Mouse (Mus musculus): ENCODE results near the gene Vcam1. TPM values are rescaled to one million over a fixed set of nuclear protein-coding genes. Genes with fewer than 3 reads are reported as not detected.

Vcam1 gene
- polyA plus RNA-seq, 1 experiment = 6.6 TPM

DNA sequence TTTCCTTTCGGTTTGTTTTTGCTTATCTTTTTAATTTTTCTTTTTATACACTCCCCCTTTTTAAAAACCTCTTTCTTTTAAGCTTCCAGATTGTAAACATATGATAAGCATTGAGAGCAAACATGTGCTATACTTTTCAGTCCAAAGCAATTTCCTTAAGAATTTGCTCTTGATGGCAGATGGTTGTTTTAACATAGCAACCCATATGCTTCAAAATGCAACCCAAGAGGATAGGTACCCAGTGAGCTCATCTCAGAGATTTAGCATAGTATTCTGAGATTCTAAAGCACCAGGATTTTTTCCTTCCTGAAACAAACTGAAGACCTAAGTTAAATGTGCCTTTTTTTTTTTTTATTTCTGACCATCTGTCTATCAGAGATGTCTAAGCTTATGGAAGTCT lies 28.6 kb downstream of the Vcam1 start:
- no peaks in the 10 kb centered on the region for H3K27me3 ChIP-seq (ENCODE audit: control insufficient read depth, insufficient read depth, insufficient read length)
- no peaks in the 10 kb centered on the region for H3K79me2 ChIP-seq (ENCODE audit: control insufficient read depth, insufficient read depth)
- H3ac ChIP-seq (ENCODE audit: control insufficient read depth, insufficient read length) = no peak overlapping the region
- H3K36me3 ChIP-seq (ENCODE audit: control insufficient read depth, insufficient read depth) = no peaks in the 10 kb centered on the region
- TF ChIP-seq TCF3 (IDR thresholded peaks at IDR 0.05; ENCODE audit: insufficient read length, low read depth) = no peak
- no peak for TF ChIP-seq SRF (IDR thresholded peaks at IDR 0.05; ENCODE audit: control insufficient read depth, insufficient read length, low read depth)
- no peak for TF ChIP-seq E2F4 (IDR thresholded peaks at IDR 0.05; ENCODE audit: insufficient read depth)
- no peak for TF ChIP-seq POLR2A (IDR thresholded peaks at IDR 0.05; ENCODE audit: insufficient read length, low read depth)
- no peak for TF ChIP-seq MYOD1 (IDR thresholded peaks at IDR 0.05; ENCODE audit: control insufficient read depth in 1 of 3, insufficient read length in 2 of 3, low read depth in 2 of 3)
- TF ChIP-seq REST (IDR thresholded peaks at IDR 0.05; ENCODE audit: insufficient read depth, insufficient read length) = no peak
- TF ChIP-seq POLR2AphosphoS2 (IDR thresholded peaks at IDR 0.05; ENCODE audit: insufficient read length, low read depth) = no peak
- TF ChIP-seq TCF12 (IDR thresholded peaks at IDR 0.05; ENCODE audit: insufficient read depth, poor library complexity, severe bottlenecking) = no peak
- TF ChIP-seq MYOG (IDR thresholded peaks at IDR 0.05; ENCODE audit: control insufficient read depth in 1 of 3, insufficient read depth in 1 of 3, insufficient read length in 2 of 3, low read depth in 2 of 3) = no peak
- TF ChIP-seq USF1 (IDR thresholded peaks at IDR 0.05; ENCODE audit: low read depth) = no peak
- no peak for TF ChIP-seq CEBPB (IDR thresholded peaks at IDR 0.05; ENCODE audit: insufficient read depth, poor library complexity, severe bottlenecking)
- TF ChIP-seq MAX (IDR thresholded peaks at IDR 0.05; ENCODE audit: low read depth) = no peak
- no peak overlapping the region for H3K4me2 ChIP-seq (ENCODE audit: low read depth)
- H3K4me3 ChIP-seq = no peak overlapping the region

GRCm38 (mm10) chr3:116095934-116096333 lies 33.6 kb downstream of the Vcam1 start:
- TF ChIP-seq MAX (IDR thresholded peaks at IDR 0.05; ENCODE audit: low read depth) = no peak
- TF ChIP-seq MYOG (IDR thresholded peaks at IDR 0.05; ENCODE audit: control insufficient read depth in 1 of 3, insufficient read depth in 1 of 3, insufficient read length in 2 of 3, low read depth in 2 of 3) = no peak
- no peak for TF ChIP-seq POLR2A (IDR thresholded peaks at IDR 0.05; ENCODE audit: insufficient read length, low read depth)
- TF ChIP-seq TCF12 (IDR thresholded peaks at IDR 0.05; ENCODE audit: insufficient read depth, poor library complexity, severe bottlenecking) = no peak
- no peak for TF ChIP-seq CEBPB (IDR thresholded peaks at IDR 0.05; ENCODE audit: insufficient read depth, poor library complexity, severe bottlenecking)
- TF ChIP-seq POLR2AphosphoS2 (IDR thresholded peaks at IDR 0.05; ENCODE audit: insufficient read length, low read depth) = no peak
- no peak for TF ChIP-seq SRF (IDR thresholded peaks at IDR 0.05; ENCODE audit: control insufficient read depth, insufficient read length, low read depth)
- H3K36me3 ChIP-seq (ENCODE audit: control insufficient read depth, insufficient read depth) = no peaks in the 10 kb centered on the region
- no peak overlapping the region for H3K4me3 ChIP-seq
- H3K79me2 ChIP-seq (ENCODE audit: control insufficient read depth, insufficient read depth) = no peaks in the 10 kb centered on the region
- H3K4me2 ChIP-seq (ENCODE audit: low read depth) = no peak overlapping the region
- no peak overlapping the region for H3ac ChIP-seq (ENCODE audit: control insufficient read depth, insufficient read length)
- H3K27me3 ChIP-seq (ENCODE audit: control insufficient read depth, insufficient read depth, insufficient read length) = no peaks in the 10 kb centered on the region

GRCm38 (mm10) chr3:116095312-116095711 lies 34.2 kb downstream of the Vcam1 start:
- Histone ChIP-seq H3K4me2 (ENCODE audit: low read depth) (no peak overlapping the region), H3K27me3 (ENCODE audit: control insufficient read depth, insufficient read depth, insufficient read length) (no peaks in the 10 kb centered on the region), H3K36me3 (ENCODE audit: control insufficient read depth, insufficient read depth) (no peaks in the 10 kb centered on the region), H3K4me3 (no peak overlapping the region), H3K79me2 (ENCODE audit: control insufficient read depth, insufficient read depth) (no peaks in the 10 kb centered on the region), H3ac (ENCODE audit: control insufficient read depth, insufficient read length) (no peak overlapping the region)
- TF ChIP-seq CEBPB (IDR thresholded peaks at IDR 0.05; ENCODE audit: insufficient read depth, poor library complexity, severe bottlenecking) (no peak), SRF (IDR thresholded peaks at IDR 0.05; ENCODE audit: control insufficient read depth, insufficient read length, low read depth) (no peak), MAX (IDR thresholded peaks at IDR 0.05; ENCODE audit: low read depth) (no peak), POLR2AphosphoS2 (IDR thresholded peaks at IDR 0.05; ENCODE audit: insufficient read length, low read depth) (no peak), TCF12 (IDR thresholded peaks at IDR 0.05; ENCODE audit: insufficient read depth, poor library complexity, severe bottlenecking) (no peak), REST (IDR thresholded peaks at IDR 0.05; ENCODE audit: insufficient read depth, insufficient read length) (no peak), MYOG (IDR thresholded peaks at IDR 0.05; ENCODE audit: control insufficient read depth in 1 of 3, insufficient read depth in 1 of 3, insufficient read length in 2 of 3, low read depth in 2 of 3) (no peak), E2F4 (IDR thresholded peaks at IDR 0.05; ENCODE audit: insufficient read depth) (no peak), TCF3 (IDR thresholded peaks at IDR 0.05; ENCODE audit: insufficient read length, low read depth) (no peak), MYOD1 (IDR thresholded peaks at IDR 0.05; ENCODE audit: control insufficient read depth in 1 of 3, insufficient read length in 2 of 3, low read depth in 2 of 3) (no peak), USF1 (IDR thresholded peaks at IDR 0.05; ENCODE audit: low read depth) (no peak), POLR2A (IDR thresholded peaks at IDR 0.05; ENCODE audit: insufficient read length, low read depth) (no peak)

DNA sequence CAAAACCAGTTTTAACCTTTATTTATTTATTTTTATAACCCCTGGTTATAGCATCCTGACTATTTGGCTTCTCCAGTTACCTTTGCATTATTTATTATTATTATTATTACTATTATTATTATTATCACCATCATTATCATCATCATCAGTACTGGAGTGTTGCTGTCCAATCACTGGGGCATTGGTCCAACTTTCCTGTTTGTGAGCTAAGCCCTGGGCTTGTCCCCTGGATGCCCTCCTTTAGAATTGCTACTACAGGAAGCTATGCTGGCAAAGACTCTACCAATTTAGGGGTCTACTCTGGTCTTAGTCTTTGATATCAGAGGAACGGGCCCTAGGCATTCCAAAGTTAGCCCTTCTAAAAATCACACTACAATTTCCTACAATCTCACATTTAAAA lies 34.6 kb downstream of the Vcam1 start:
- Histone ChIP-seq H3K27me3 (ENCODE audit: control insufficient read depth, insufficient read depth, insufficient read length) (no peaks in the 10 kb centered on the region), H3K36me3 (ENCODE audit: control insufficient read depth, insufficient read depth) (no peaks in the 10 kb centered on the region), H3ac (ENCODE audit: control insufficient read depth, insufficient read length) (no peak overlapping the region), H3K4me2 (ENCODE audit: low read depth) (no peak overlapping the region), H3K79me2 (ENCODE audit: control insufficient read depth, insufficient read depth) (no peaks in the 10 kb centered on the region), H3K4me3 (no peak overlapping the region)
- no peak for TF ChIP-seq TCF12 (IDR thresholded peaks at IDR 0.05; ENCODE audit: insufficient read depth, poor library complexity, severe bottlenecking)

GRCm38 (mm10) chr3:116094288-116094687 lies 35.2 kb downstream of the Vcam1 start:
- Histone ChIP-seq H3K36me3 (ENCODE audit: control insufficient read depth, insufficient read depth) (no peaks in the 10 kb centered on the region), H3K4me3 (no peak overlapping the region), H3K79me2 (ENCODE audit: control insufficient read depth, insufficient read depth) (no peaks in the 10 kb centered on the region), H3K4me2 (ENCODE audit: low read depth) (no peak overlapping the region), H3K27me3 (ENCODE audit: control insufficient read depth, insufficient read depth, insufficient read length) (no peaks in the 10 kb centered on the region), H3ac (ENCODE audit: control insufficient read depth, insufficient read length) (no peak overlapping the region)
- TF ChIP-seq USF1 (IDR thresholded peaks at IDR 0.05; ENCODE audit: low read depth) (no peak), E2F4 (IDR thresholded peaks at IDR 0.05; ENCODE audit: insufficient read depth) (no peak), SRF (IDR thresholded peaks at IDR 0.05; ENCODE audit: control insufficient read depth, insufficient read length, low read depth) (no peak), REST (IDR thresholded peaks at IDR 0.05; ENCODE audit: insufficient read depth, insufficient read length) (no peak), TCF3 (IDR thresholded peaks at IDR 0.05; ENCODE audit: insufficient read length, low read depth) (no peak), CEBPB (IDR thresholded peaks at IDR 0.05; ENCODE audit: insufficient read depth, poor library complexity, severe bottlenecking) (no peak), POLR2A (IDR thresholded peaks at IDR 0.05; ENCODE audit: insufficient read length, low read depth) (no peak), MAX (IDR thresholded peaks at IDR 0.05; ENCODE audit: low read depth) (no peak), MYOD1 (IDR thresholded peaks at IDR 0.05; ENCODE audit: control insufficient read depth in 1 of 3, insufficient read length in 2 of 3, low read depth in 2 of 3) (no peak), MYOG (IDR thresholded peaks at IDR 0.05; ENCODE audit: control insufficient read depth in 1 of 3, insufficient read depth in 1 of 3, insufficient read length in 2 of 3, low read depth in 2 of 3) (no peak), POLR2AphosphoS2 (IDR thresholded peaks at IDR 0.05; ENCODE audit: insufficient read length, low read depth) (no peak), TCF12 (IDR thresholded peaks at IDR 0.05; ENCODE audit: insufficient read depth, poor library complexity, severe bottlenecking) (no peak)

Measured in myocyte (in vitro differentiated cells).